Mouse (Mus musculus) thymus, adult 2 months (tissue): ENCODE data around the gene Abcf1. TPM values are rescaled to one million over a fixed set of nuclear protein-coding genes. Genes with fewer than 3 reads are reported as not detected.

Experiments
- DNase-seq: peaks from one replicate; pipeline ENCODE4 v3.0.0; 2021
- H3K27ac ChIP-seq: fragments of 200-500 bp; 2 replicates; pipeline ENCODE4 v1.5.1; 2012; ENCODE audit warnings: low read length, control low read depth; ENCODE audit not compliant: control insufficient read depth, insufficient read depth
- H3K27me3 ChIP-seq: fragments of 200-500 bp; 2 replicates; pipeline ENCODE4 v1.6.1; 2012; ENCODE audit warnings: mild to moderate bottlenecking, low read length, moderate library complexity, mixed read lengths; ENCODE audit not compliant: control insufficient read depth, insufficient read depth
- H3K36me3 ChIP-seq: fragments of 200-500 bp; 2 replicates; pipeline ENCODE4 v1.6.1; 2012; ENCODE audit warnings: mild to moderate bottlenecking, low read length, moderate library complexity; ENCODE audit not compliant: control insufficient read depth, insufficient read depth
- H3K4me1 ChIP-seq: fragments of 200-500 bp; replicated peaks from 2 replicates; pipeline ENCODE4 v1.6.1; 2012; ENCODE audit warnings: low read length; ENCODE audit not compliant: control insufficient read depth, insufficient read depth
- H3K4me3 ChIP-seq: fragments of 200-500 bp; 2 replicates; pipeline ENCODE4 v1.5.1; 2012; ENCODE audit warnings: mild to moderate bottlenecking, low read length, control low read depth, moderate library complexity; ENCODE audit not compliant: control insufficient read depth, insufficient read depth
- CTCF ChIP-seq: fragments of 200-500 bp; IDR thresholded peaks from 2 replicates; pipeline ENCODE4 v1.5.1; 2012; ENCODE audit warnings: mild to moderate bottlenecking, control low read depth, low read length, moderate library complexity, borderline replicate concordance; ENCODE audit not compliant: control insufficient read depth, poor library complexity, insufficient read depth; ENCODE audit errors: extremely low read depth
- POLR2A ChIP-seq: fragments of 200-500 bp; IDR thresholded peaks from 2 replicates; pipeline ENCODE4 v1.6.1; 2012; ENCODE audit warnings: mild to moderate bottlenecking, low read length, control low read depth, moderate library complexity; ENCODE audit not compliant: control insufficient read depth, poor library complexity, insufficient read depth; ENCODE audit errors: extremely low read depth
- WGBS: fragments of 180-500 bp; shearing (Covaris S2); methylation state at CpG from one replicate; pipeline ENCODE4 v1.1.7; 2018; 5-methylcytosine and 5-hydroxymethylcytosine counted together
- polyA plus RNA-seq: library from polyadenylated mRNA; depleted of rRNA; stranded (reverse); fragments of >200 nt; gene quantifications from 2 replicates; pipeline ENCODE4 v1.2.3, GENCODE M21; 2012

The Abcf1 gene
- polyA plus RNA-seq, 1 experiment = 132 TPM

GRCm38 (mm10) chr17:35994879-35995240 lies 25.3 kb upstream of the Abcf1 start:
- TF ChIP-seq CTCF (no peak), POLR2A (no peak)
- no peak for DNase-seq
- under 1% methylated on average over 14 of the region's 14 CpGs for WGBS
- H3K4me3 ChIP-seq = peak overlapping the region; percentile 54
- H3K27ac ChIP-seq = peak overlapping the region; percentile 64; the same call in 1 of the 2 replicates
- H3K4me1 ChIP-seq = peaks cover 12% of the 10 kb centered on the region
- H3K36me3 ChIP-seq = no peaks in the 10 kb centered on the region
- no peaks in the 10 kb centered on the region for H3K27me3 ChIP-seq

GRCm38 (mm10) chr17:35994175-35994878 lies 24.8 kb upstream of the Abcf1 start:
- H3K36me3 ChIP-seq = no peaks in the 10 kb centered on the region; the same call in 1 of the 2 replicates
- H3K4me1 ChIP-seq = peaks cover 11% of the 10 kb centered on the region
- TF ChIP-seq CTCF (no peak), POLR2A (peak; percentile 47; the same call in 1 of the 2 replicates)
- H3K4me3 ChIP-seq = peak overlapping the region; percentile 54
- peak overlapping the region; percentile 64; the same call in 1 of the 2 replicates for H3K27ac ChIP-seq
- WGBS = under 1% methylated on average over 31 of the region's 31 CpGs
- peak; percentile 79 for DNase-seq
- no peaks in the 10 kb centered on the region for H3K27me3 ChIP-seq

GRCm38 (mm10) chr17:35993675-35994074 lies 24.1 kb upstream of the Abcf1 start:
- Histone ChIP-seq H3K27ac (no peak overlapping the region), H3K4me1 (peaks cover 10% of the 10 kb centered on the region), H3K27me3 (no peaks in the 10 kb centered on the region), H3K4me3 (no peak overlapping the region), H3K36me3 (peaks cover 4% of the 10 kb centered on the region; the same call in 1 of the 2 replicates)
- 2% methylated on average over 17 of the region's 17 CpGs for WGBS
- DNase-seq = peak; percentile 81
- no peak for TF ChIP-seq POLR2A
- peak; percentile 98 for TF ChIP-seq CTCF

- peaks cover 6% of the 10 kb centered on the region; the same call in 1 of the 2 replicates for H3K36me3 ChIP-seq
- H3K4me1 ChIP-seq = no peaks in the 10 kb centered on the region
- TF ChIP-seq POLR2A (no peak), CTCF (no peak)
- WGBS = 58% methylated on average over 10 of the region's 10 CpGs
- no peaks in the 10 kb centered on the region for H3K27me3 ChIP-seq
- no peak overlapping the region for H3K27ac ChIP-seq
- no peak for DNase-seq
- no peak overlapping the region for H3K4me3 ChIP-seq
These were observed 22.2 kb upstream of the Abcf1 start for GRCm38 (mm10) chr17:35991781-35992180.

GRCm38 (mm10) chr17:35981776-35982175 lies 12.2 kb upstream of the Abcf1 start:
- H3K36me3 ChIP-seq = peaks cover 8% of the 10 kb centered on the region; the same call in 1 of the 2 replicates
- no peaks in the 10 kb centered on the region for H3K27me3 ChIP-seq
- DNase-seq = no peak
- 96% methylated on average over 9 of the region's 9 CpGs for WGBS
- H3K4me3 ChIP-seq = no peak overlapping the region
- H3K4me1 ChIP-seq = peaks cover 15% of the 10 kb centered on the region
- H3K27ac ChIP-seq = no peak overlapping the region
- TF ChIP-seq CTCF (no peak), POLR2A (no peak)

- no peak for DNase-seq
- peak overlapping the region; percentile 59 for H3K4me3 ChIP-seq
- 1% methylated on average over 29 of the region's 29 CpGs for WGBS
- H3K36me3 ChIP-seq = peaks cover 8% of the 10 kb centered on the region; the same call in 1 of the 2 replicates
- no peaks in the 10 kb centered on the region for H3K27me3 ChIP-seq
- H3K4me1 ChIP-seq = peaks cover 15% of the 10 kb centered on the region
- peak overlapping the region; percentile 41; the same call in 1 of the 2 replicates for H3K27ac ChIP-seq
- TF ChIP-seq POLR2A (no peak), CTCF (no peak)
These were observed 10.8 kb upstream of the Abcf1 start for GRCm38 (mm10) chr17:35980363-35980754.
